Mouse (Mus musculus): Measurements from ENCODE around the gene Ppan. TPM values are rescaled to one million over a fixed set of nuclear protein-coding genes. Genes with fewer than 3 reads are reported as not detected.

Ppan gene
- polyA plus RNA-seq (2017; shearing (Covaris generic)): 10 to 100 TPM; 16.1 to 28.8 (median 24.2) TPM

- ATAC-seq: peak; percentile 97
Observed at GRCm38 (mm10) chr9:20887704-20888385, at the start of gene Ppan. TSS of gene Ppan (plus strand) at chr9:20888175.

- no peak for ATAC-seq
Observed at GRCm38 (mm10) chr9:20838931-20839330, 49.0 kb upstream of the Ppan start.

- ATAC-seq: no peak
Observed at GRCm38 (mm10) chr9:20842211-20842610, 45.8 kb upstream of the Ppan start.

GRCm38 (mm10) chr9:20842670-20843069 lies 45.3 kb upstream of the Ppan start:
- ATAC-seq: no peak

GRCm38 (mm10) chr9:20850179-20850578 lies 37.8 kb upstream of the Ppan start:
- ATAC-seq: no peak

- ATAC-seq: no peak
Observed at GRCm38 (mm10) chr9:20857131-20857530, 30.8 kb upstream of the Ppan start.

GRCm38 (mm10) chr9:20859926-20860325 lies 28.0 kb upstream of the Ppan start:
- ATAC-seq: no peak

- peak; percentile 41 for ATAC-seq
Observed at GRCm38 (mm10) chr9:20861821-20862220, 26.2 kb upstream of the Ppan start.

GRCm38 (mm10) chr9:20862225-20862624 lies 25.8 kb upstream of the Ppan start:
- ATAC-seq: no peak

GRCm38 (mm10) chr9:20866879-20867278 lies 21.1 kb upstream of the Ppan start:
- ATAC-seq: no peak

- ATAC-seq: peak; percentile 69
Observed at GRCm38 (mm10) chr9:20868448-20869001, 19.4 kb upstream of the Ppan start, which contains the start of gene A230050P20Rik. TSS of gene A230050P20Rik (plus strand) at chr9:20868642.

- no peak for ATAC-seq
Observed at GRCm38 (mm10) chr9:20869246-20869645, 18.7 kb upstream of the Ppan start.

GRCm38 (mm10) chr9:20870211-20871173 lies 17.5 kb upstream of the Ppan start:
- ATAC-seq: no peak

GRCm38 (mm10) chr9:20872991-20873390 lies 15.0 kb upstream of the Ppan start:
- ATAC-seq: no peak

GRCm38 (mm10) chr9:20873521-20873920 lies 14.5 kb upstream of the Ppan start:
- no peak for ATAC-seq

- no peak for ATAC-seq
Observed at GRCm38 (mm10) chr9:20875021-20875790, 12.8 kb upstream of the Ppan start.

GRCm38 (mm10) chr9:20876318-20877117 lies 11.5 kb upstream of the Ppan start:
- no peak for ATAC-seq

GRCm38 (mm10) chr9:20877118-20878040 lies 10.6 kb upstream of the Ppan start:
- ATAC-seq: peak; percentile 68

GRCm38 (mm10) chr9:20878041-20878709 lies 9.8 kb upstream of the Ppan start:
- peak; percentile 90 for ATAC-seq

GRCm38 (mm10) chr9:20878710-20879065 lies 9.3 kb upstream of the Ppan start:
- ATAC-seq: peak; percentile 1

Measured in inflammation-experienced regulatory T-cells, adult 6 months (primary cell).